Mouse (Mus musculus) right cerebral cortex, postnatal 25 days (tissue): ENCODE measurements around the gene Gng12.
A peak's percentile ranks its signal among the peaks of the same experiment; 100 is the strongest.
"Not testable (repeated sequence)": the region's sequence is repeated elsewhere in the genome, so short reads cannot be mapped to it uniquely, and the experiment has no call there.

Experiments used
- DNase-seq: peaks from one replicate; pipeline ENCODE4 v3.0.0; 2022

Gng12 gene

GRCm38 (mm10) chr6:66958466-66959235 lies 62.5 kb downstream of the Gng12 start:
- no peak for DNase-seq

DNA sequence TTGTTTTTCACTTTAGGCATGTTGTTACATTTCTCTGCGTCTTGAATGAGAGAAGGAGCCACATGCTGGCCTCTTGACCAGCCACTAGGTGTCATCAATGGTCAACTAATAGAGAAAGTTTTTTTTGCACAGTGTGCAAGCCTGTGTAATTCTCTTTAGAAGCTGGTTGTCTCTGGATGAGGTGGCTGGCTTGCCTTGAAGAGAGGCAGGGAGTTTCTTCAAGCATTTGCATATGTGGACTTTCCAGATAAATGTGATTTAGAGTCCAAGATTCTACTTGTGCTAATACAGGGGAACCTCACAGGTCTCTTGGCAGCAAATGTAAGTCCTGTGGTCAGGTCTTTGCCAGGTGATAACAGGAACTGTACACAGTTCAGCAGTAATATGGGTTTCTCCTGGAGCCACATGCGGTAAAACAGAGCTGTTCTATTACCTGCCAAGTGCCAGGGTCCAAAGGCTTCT lies 66.4 kb downstream of the Gng12 start:
- peak; percentile 31 for DNase-seq

GRCm38 (mm10) chr6:66963068-66963467 lies 66.9 kb downstream of the Gng12 start:
- no peak for DNase-seq

DNA sequence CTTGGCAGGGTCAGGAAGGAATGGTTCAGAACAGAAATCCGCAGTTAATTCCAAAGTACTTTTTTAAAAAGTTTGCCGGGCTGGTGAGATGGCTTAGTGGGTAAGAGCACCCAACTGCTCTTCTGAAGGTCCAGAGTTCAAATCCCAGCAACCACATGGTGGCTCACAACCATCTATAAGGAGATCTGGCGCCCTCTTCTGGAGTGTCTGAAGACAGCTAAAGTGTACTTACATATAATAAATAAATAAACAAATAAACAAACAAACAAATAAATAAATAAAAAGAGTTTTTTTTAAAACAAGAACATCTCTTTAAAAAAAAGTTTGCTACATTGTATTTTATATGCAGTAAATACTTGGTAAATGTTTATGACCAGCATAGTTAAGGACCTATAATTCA lies 67.5 kb downstream of the Gng12 start:
- DNase-seq: not testable (repeated sequence)

GRCm38 (mm10) chr6:66964222-66964621 lies 68.0 kb downstream of the Gng12 start:
- DNase-seq: no peak

GRCm38 (mm10) chr6:66965203-66965602 lies 69.0 kb downstream of the Gng12 start:
- DNase-seq: no peak

DNA sequence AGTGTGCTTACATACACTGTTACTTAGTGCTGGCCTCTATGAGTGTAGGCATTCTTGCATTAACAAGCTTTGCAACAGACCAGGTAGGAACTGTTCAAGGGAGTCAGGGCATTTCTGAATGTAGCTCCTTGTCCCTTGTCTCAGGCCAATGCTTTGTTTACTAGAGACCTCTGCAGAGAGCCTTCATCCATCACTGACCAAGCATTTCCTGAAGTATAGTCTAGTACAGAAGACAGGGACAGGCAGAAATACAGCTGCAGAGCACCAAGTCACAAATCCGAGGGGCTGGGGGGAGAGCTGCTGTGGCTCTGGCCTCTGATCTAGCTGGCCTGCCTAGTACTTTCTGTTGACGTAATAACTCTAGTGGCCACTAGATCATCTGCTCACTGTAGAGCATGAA lies 71.6 kb downstream of the Gng12 start:
- no peak for DNase-seq

DNA sequence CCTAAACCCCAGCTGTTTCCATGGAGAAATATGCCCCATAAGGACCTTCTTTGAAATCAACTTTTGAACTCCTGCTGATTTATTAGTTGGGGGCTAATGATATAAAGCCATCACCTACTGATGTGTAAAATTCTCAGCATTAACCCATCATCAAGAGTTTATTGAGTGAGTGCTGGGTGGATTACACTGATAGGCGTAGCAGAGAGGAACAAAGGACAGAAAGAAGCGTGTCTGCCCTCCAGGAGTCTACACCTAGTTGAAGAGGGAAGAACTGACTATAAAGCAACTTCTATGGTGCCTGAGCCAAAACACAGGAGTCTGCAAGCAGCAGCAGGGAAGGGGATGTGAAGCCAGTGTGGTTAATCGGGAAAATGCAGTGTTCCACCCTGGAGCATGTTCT lies 73.2 kb downstream of the Gng12 start:
- DNase-seq: no peak

GRCm38 (mm10) chr6:66972300-66972699 lies 76.1 kb downstream of the Gng12 start:
- DNase-seq: no peak

DNA sequence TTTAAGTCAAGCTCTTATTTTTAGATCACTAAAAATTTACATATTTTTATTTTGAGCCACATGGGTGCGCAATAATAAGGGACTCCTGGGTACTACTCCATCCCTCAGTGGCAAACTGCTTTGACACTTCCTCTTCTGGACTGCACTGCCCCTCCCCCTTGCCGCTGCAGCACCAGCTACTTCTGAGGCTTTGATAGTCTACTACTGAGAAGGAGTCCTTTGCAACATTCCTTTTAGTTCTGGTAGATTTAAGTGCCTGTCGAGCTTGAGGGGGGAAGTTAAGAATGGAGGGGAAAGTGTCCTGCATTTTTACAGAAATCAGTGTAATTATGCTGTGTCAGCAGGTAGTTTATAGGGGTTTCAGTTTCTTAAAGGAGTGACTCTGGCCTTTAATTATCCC lies 77.0 kb downstream of the Gng12 start:
- DNase-seq: no peak

DNA sequence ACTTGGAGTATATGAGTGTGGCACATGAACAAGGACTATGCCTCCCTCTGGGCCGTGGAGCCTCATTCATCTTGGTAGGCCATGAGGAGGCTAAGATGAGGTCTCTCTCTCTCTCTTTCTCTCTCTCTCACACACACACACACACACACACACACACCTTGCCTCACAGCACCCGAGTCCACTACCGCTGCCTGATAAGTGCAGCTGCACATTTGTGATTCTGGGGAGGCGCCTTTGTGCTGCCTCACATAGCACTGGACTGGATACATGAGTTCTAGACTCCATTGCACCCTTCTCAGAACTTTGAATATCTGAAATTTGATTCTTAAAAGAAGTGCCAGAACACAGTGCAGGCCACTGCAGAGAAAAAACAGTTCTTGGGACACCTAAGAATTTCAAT lies 79.3 kb downstream of the Gng12 start:
- no peak for DNase-seq

DNA sequence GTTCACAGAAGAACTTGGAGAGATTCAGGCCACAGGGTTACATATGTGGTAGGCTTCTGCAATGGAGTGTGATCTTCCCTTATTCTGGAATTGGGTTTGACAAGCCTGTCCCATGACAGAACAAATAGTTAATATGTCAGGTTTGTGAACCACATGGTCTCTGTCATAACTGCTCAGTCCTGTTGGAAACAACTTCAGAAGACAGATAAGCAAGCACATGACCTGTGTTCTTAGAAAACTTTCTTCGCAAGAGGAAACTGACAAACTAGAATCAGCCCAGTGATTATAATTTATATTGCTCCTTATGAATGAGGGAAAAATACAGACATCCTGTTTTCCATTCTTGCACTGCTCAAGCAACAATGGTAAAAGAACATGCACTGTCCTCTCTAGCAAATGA lies 83.0 kb downstream of the Gng12 start:
- DNase-seq: no peak

DNA sequence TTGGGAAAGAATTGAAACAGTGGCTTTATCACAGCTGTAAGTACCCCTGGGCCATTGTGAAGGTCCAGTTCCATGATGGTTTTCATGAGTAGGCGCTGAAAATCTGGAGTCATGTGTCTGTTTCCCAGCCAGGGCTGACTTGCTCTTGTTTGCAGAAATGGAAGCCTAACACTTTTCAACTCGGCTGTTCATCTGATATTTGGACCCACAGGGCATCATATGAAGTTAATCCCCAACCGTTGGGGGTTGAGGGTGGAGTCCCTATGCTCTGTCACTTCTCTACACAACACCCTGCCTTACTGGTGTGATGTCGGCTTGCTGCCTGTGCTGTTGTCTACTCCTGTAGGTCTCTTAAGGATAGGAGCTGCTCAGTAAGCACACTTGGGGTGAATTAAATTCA lies 83.8 kb downstream of the Gng12 start:
- DNase-seq: no peak

DNA sequence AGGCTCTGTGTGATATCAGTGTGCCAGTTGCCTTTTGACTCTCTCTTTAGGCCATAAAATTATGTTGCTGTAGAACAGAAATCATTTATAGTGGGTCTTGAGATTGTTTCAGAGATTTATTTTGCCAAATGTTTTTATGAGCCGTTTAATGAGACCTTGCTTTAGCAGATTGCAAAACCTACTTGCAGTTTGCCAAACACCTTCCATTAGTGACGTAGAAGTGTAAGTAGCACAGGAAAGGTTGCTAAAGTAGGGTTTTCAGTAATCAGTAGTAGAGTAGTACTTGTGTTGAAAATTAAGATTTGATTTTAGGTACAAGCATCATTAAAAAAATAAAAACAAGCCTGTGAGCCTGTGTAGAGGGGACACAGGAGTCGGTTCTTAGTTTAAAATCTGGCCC lies 85.2 kb downstream of the Gng12 start:
- DNase-seq: no peak

GRCm38 (mm10) chr6:66981864-66982263 lies 85.7 kb downstream of the Gng12 start:
- no peak for DNase-seq

- DNase-seq: no peak
These were observed 87.9 kb downstream of the Gng12 start for GRCm38 (mm10) chr6:66984079-66984478.

DNA sequence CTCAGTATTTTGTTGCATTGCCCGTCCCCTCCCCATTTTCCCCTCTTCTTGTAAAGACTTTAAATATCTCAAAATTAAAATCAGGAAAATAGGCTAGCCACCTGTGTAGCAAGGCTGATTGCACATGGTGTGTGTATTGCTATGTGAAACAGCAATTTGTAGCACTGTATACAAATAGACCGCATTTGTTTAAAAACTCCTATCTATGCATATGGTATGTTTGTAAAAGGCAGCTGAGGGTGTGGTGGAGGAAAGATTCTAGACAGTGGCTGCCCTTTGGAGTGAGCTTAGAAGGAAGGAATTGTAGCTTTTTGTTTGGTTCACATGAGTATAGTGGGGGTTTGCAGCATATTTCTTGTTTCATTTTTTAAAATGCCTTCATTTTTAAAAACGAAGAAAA lies 88.5 kb downstream of the Gng12 start:
- no peak for DNase-seq

- no peak for DNase-seq
These were observed 89.3 kb downstream of the Gng12 start for GRCm38 (mm10) chr6:66985500-66985899.

DNA sequence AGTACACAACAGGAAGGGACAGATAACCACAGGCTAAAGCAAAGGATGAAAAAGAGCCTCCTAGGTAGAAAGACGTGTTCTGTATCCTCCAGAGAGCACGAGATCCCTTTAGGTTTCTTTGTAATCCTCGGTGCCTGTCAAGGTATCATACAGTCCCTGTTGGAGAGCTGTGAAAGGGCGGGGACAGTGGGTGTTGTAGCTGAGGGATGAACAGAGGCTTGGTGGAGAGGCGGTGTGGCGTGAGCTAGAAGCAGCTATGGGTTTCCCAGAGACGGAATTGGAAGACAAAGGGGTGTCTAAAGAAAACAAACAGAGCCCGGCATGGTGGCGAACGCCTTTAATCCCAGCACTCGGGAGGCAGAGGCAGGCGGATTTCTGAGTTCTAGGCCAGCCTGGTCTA lies 89.9 kb downstream of the Gng12 start:
- DNase-seq: no peak

DNA sequence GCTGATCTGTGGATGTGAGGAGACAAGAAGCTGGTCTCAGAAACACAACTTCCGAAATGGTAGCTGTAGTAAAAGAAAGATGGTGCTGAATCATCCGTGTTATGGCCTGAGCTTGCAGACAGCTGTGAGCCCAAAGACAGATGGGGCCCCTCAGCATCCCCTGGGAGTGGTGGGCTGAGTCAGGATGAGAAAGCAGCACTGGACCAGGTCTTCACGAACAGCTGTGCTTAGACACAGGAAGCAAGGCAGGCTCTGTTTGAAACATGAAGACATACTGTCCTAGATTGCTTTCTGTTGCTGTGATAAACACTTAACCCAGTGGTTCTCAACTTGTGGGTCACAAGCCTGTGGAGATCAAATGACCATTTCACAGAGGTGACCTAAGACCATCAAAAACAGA lies 91.4 kb downstream of the Gng12 start:
- no peak for DNase-seq

GRCm38 (mm10) chr6:66988363-66988762 lies 92.2 kb downstream of the Gng12 start:
- no peak for DNase-seq

DNA sequence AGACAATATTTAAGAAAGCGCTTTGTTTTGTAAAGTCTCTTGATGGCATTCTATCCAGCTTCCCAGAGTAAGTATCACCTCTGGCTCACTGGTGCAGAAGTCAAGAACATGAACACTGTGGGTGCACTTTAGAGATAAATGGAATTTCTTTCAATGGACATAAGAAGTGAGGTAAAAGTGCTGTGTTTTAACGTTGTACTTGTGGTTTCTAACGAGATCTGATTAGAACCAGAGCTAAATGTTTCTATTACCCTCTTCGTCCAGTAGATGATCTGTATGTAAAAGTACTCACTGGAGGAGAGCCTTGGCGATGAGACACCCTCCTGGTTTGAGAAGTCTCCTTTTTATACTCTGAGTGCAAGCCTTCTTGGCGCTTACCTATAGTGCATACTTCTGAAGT lies 92.8 kb downstream of the Gng12 start:
- no peak for DNase-seq

GRCm38 (mm10) chr6:66989518-66989917 lies 93.3 kb downstream of the Gng12 start:
- DNase-seq: no peak

DNA sequence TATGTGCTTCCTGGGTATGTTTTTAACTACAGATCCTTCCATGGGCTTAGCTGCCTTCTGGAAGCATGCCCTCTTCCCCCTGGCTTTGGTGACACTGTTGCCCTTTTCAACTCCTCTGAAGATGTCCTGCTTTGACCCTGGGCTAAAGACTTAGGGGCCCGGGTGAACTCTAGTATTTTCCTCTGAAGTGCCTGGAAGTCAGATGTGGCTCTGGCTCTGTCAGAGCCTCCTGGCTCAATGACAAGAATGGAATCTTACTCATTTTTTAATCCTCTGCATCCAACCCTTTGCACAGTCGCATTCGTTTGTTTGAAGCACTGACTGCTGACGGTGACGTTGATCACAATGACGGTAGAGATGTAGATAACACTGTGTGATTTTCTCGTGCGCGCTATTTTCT lies 96.0 kb downstream of the Gng12 start:
- no peak for DNase-seq

DNA sequence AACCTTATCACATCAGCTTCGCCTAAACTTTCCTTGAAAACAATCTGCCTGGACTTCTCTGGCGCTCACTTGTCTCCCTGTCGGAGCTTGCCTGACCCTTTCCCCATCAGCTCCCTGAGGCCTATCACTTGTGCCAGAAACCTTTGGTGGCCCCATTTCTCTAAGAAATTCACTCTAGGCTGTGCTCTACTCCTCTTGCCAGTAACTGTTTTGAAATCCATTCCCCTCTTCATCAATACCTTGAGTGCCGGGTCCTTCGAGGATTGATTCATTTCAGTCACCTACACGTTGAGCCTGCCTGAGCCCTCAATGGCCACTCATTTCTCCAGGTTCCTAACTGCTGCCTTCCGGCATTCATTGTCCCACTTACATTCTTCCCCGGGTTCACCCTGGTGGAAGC lies 96.6 kb downstream of the Gng12 start:
- no peak for DNase-seq
